Mouse (Mus musculus) adrenal gland, adult 18-20 months (tissue): ENCODE measurements around the gene Csad. TPM values are rescaled to one million over a fixed set of nuclear protein-coding genes. Genes with fewer than 3 reads are reported as not detected.

Experiments used
- DNase-seq, 2 experiments: peaks; one replicate each; pipeline ENCODE4 v3.0.0; 2021 to 2022; ENCODE audit warnings: low spot score in 2 of 2
- total RNA-seq, 2 experiments: library from RNA; stranded (reverse); gene quantifications; 1 replicate in 1 of 2; 2 replicates in 1 of 2; pipeline ENCODE4 v1.2.3; 2021

The Csad gene
- total RNA-seq, 2 experiments from 2014 or later: 81.7 to 106 TPM

- peak; percentile 88 for DNase-seq
These were observed 1.3 kb downstream of the Csad start, which contains the start of gene Zfp740 for GRCm38 (mm10) chr15:102202971-102203834. Gene Zfp740 (plus strand): TSS chr15:102203249.

- DNase-seq: no peak
These were observed 5.7 kb downstream of the Csad start for GRCm38 (mm10) chr15:102198841-102199240.

- no peak for DNase-seq
These were observed 9.2 kb downstream of the Csad start for GRCm38 (mm10) chr15:102195373-102195772.

GRCm38 (mm10) chr15:102194439-102194838, 10.1 kb downstream of the Csad start:
- DNase-seq: no peak

GRCm38 (mm10) chr15:102193652-102194051, 10.9 kb downstream of the Csad start:
- DNase-seq: no peak

GRCm38 (mm10) chr15:102192820-102193386, 11.6 kb downstream of the Csad start:
- no peak for DNase-seq

- DNase-seq: no peak
These were observed 12.2 kb downstream of the Csad start for GRCm38 (mm10) chr15:102192271-102192812.

GRCm38 (mm10) chr15:102191699-102192098, 12.8 kb downstream of the Csad start:
- no peak for DNase-seq

GRCm38 (mm10) chr15:102188883-102189282, 15.6 kb downstream of the Csad start:
- no peak for DNase-seq

GRCm38 (mm10) chr15:102188096-102188495, 16.4 kb downstream of the Csad start:
- no peak for DNase-seq

- no peak for DNase-seq
These were observed 18.3 kb downstream of the Csad start for GRCm38 (mm10) chr15:102186239-102186638.

GRCm38 (mm10) chr15:102183076-102183475, 21.4 kb downstream of the Csad start:
- no peak for DNase-seq

GRCm38 (mm10) chr15:102179924-102180323, 24.6 kb downstream of the Csad start:
- no peak for DNase-seq

- DNase-seq: no peak
These were observed 25.4 kb downstream of the Csad start for GRCm38 (mm10) chr15:102179106-102179505.

GRCm38 (mm10) chr15:102178279-102178678, 26.2 kb downstream of the Csad start:
- DNase-seq: peak; percentile 84 to 85

GRCm38 (mm10) chr15:102177417-102177816, 27.1 kb downstream of the Csad start:
- DNase-seq: no peak

- DNase-seq: no peak
These were observed 27.8 kb downstream of the Csad start for GRCm38 (mm10) chr15:102176571-102177316.

- DNase-seq: no peak
These were observed 28.7 kb downstream of the Csad start for GRCm38 (mm10) chr15:102175736-102176319.

GRCm38 (mm10) chr15:102173581-102173980, 30.9 kb downstream of the Csad start:
- no peak for DNase-seq

GRCm38 (mm10) chr15:102169064-102169463, 35.5 kb downstream of the Csad start:
- no peak for DNase-seq

- DNase-seq: peak in 1 of 2 experiments; percentile 52
These were observed 36.9 kb downstream of the Csad start for GRCm38 (mm10) chr15:102167620-102168021.
